Mouse (Mus musculus) limb, embryonic 14.5 days (tissue): ENCODE data around the gene Katnal1. TPM values are rescaled to one million over a fixed set of nuclear protein-coding genes. Genes with fewer than 3 reads are reported as not detected.
A peak's percentile ranks its signal among the peaks of the same experiment; 100 is the strongest.

ENCODE experiments used
- ATAC-seq: fragments of 200-750 bp; cut with Nextera tagmentation; 2 replicates; pipeline ENCODE4 v1.8.0; 2017; ENCODE audit warnings: low read depth, moderate number of reproducible peaks, moderate TSS enrichment; ENCODE audit not compliant: low FRiP score
- DNase-seq: peaks from one replicate; pipeline ENCODE4 v3.0.0-alpha.2; 2015; ENCODE audit warnings: low spot score
- H3K27ac ChIP-seq: fragments of 300-500 bp; sonication (generic); replicated peaks from 2 replicates; pipeline ENCODE4 v1.5.1; 2014; ENCODE audit warnings: low read depth, mild to moderate bottlenecking, low read length, moderate library complexity, mixed read lengths
- H3K27me3 ChIP-seq: fragments of 300-500 bp; sonication (generic); 2 replicates; pipeline ENCODE4 v1.6.1; 2014; ENCODE audit warnings: low read length, mixed read lengths; ENCODE audit not compliant: control insufficient read depth, insufficient read depth
- H3K36me3 ChIP-seq: fragments of 300-500 bp; sonication (generic); 2 replicates; pipeline ENCODE4 v1.6.1; 2014; ENCODE audit warnings: mild to moderate bottlenecking, low read length, moderate library complexity, mixed read lengths; ENCODE audit not compliant: control insufficient read depth, insufficient read depth
- H3K4me1 ChIP-seq: fragments of 300-500 bp; sonication (generic); 2 replicates; pipeline ENCODE4 v1.6.1; 2014; ENCODE audit warnings: antibody characterized with exemption, low read length, mixed read lengths; ENCODE audit not compliant: control insufficient read depth, insufficient read depth
- H3K4me2 ChIP-seq: fragments of 300-500 bp; sonication (generic); replicated peaks from 2 replicates; pipeline ENCODE4 v1.6.1; 2014; ENCODE audit warnings: low read depth, mild to moderate bottlenecking, low read length, moderate library complexity; ENCODE audit not compliant: severe bottlenecking
- H3K4me3 ChIP-seq: fragments of 300-500 bp; sonication (generic); replicated peaks from 2 replicates; pipeline ENCODE4 v1.5.1; 2014; ENCODE audit warnings: low read length
- H3K9ac ChIP-seq: fragments of 300-500 bp; sonication (generic); 2 replicates; pipeline ENCODE4 v1.6.1; 2014; ENCODE audit warnings: mild to moderate bottlenecking, low read depth, low read length, moderate library complexity; ENCODE audit not compliant: severe bottlenecking
- H3K9me3 ChIP-seq: fragments of 300-500 bp; sonication (generic); 2 replicates; pipeline ENCODE4 v1.6.1; 2016; ENCODE audit warnings: low read length; ENCODE audit not compliant: control insufficient read depth
- POLR2A ChIP-seq: fragments of 200-500 bp; IDR thresholded peaks from 2 replicates; pipeline ENCODE4 v1.8.0; 2012; ENCODE audit warnings: inconsistent platforms, mild to moderate bottlenecking, moderate library complexity, borderline replicate concordance; ENCODE audit not compliant: insufficient read depth, insufficient read length; ENCODE audit errors: extremely low read depth
- WGBS: fragments of 180-500 bp; shearing (Covaris S2); extraction: QIAGEN DNeasy Blood & Tissue Kit; methylation state at CpG from one replicate; pipeline ENCODE4 v1.1.7; 2014; 5-methylcytosine and 5-hydroxymethylcytosine counted together
- polyA plus RNA-seq, 2 experiments: library from polyadenylated mRNA; depleted of rRNA in 1 of 2; stranded (reverse) in 1 of 2; unstranded in 1 of 2; fragments of >200 nt; fragmentation: Nextera tagmentation in 1 of 2; extraction: Ambion mirVana in 1 of 2; gene quantifications; 2 replicates each; pipeline versions ENCODE4 v1.2.1 to v1.2.3; 2012 to 2014

Gene Katnal1
- polyA plus RNA-seq, 2 experiments = 12.9 to 13.3 TPM

DNA sequence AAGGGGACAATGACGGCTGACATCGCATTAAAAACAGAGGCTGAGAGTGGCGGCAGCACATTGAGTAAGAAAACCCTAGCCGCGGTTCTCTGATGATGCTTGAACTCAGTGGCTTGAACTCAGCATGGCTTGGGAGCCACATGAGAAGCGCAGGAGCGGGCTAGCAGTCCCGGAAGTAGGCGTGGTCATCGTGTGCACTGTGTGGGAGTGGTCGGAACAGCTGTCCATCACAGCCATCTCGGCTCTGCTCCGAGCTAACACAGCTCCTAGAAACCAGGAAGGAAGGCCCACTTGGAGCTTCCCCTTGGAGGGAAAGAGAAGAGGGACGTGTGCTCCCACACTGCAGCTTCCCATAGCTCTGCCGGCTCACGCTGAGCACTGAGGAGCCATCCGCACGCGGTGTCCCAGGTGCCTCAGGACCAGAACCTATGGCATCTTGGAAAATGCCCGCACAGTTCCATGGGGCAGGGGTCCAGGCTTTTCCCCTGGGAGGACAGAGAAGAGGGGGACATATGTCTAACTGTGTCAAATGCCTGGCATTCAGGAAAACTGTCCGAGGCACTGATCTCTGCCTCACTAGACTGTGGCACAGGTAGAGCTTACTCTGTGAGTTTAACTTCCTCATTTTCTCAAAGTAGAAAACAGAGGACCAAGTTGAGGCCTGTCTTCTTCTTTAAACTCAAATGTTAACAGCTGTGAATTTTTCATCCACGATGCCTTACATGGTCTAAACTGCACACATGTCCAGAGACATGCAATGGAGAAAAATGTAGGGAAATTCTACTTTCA, 43.1 kb downstream of the Katnal1 start:
- H3K27me3 ChIP-seq = no peaks in the 10 kb centered on the region
- peaks cover 51% of the 10 kb centered on the region for H3K36me3 ChIP-seq
- DNase-seq (peak; percentile 63), ATAC-seq (peak; percentile 67)
- H3K4me1 ChIP-seq = no peaks in the 10 kb centered on the region
- H3K9me3 ChIP-seq = no peaks in the 10 kb centered on the region
- TF ChIP-seq POLR2A = no peak
- no peak overlapping the region for H3K4me3 ChIP-seq
- no peak overlapping the region for H3K27ac ChIP-seq
- H3K4me2 ChIP-seq = no peak overlapping the region
- no peak overlapping the region for H3K9ac ChIP-seq
- 35% methylated on average over 22 of the region's 22 CpGs for WGBS

- WGBS = 87% methylated on average over 8 of the region's 8 CpGs
- Histone ChIP-seq H3K36me3 (peaks cover 49% of the 10 kb centered on the region), H3K9ac (no peak overlapping the region), H3K27me3 (no peaks in the 10 kb centered on the region), H3K9me3 (no peaks in the 10 kb centered on the region), H3K4me1 (no peaks in the 10 kb centered on the region), H3K4me3 (no peak overlapping the region), H3K4me2 (no peak overlapping the region), H3K27ac (no peak overlapping the region)
- no peak for ATAC-seq
- TF ChIP-seq POLR2A = no peak
- no peak for DNase-seq
These were observed 45.4 kb downstream of the Katnal1 start for GRCm38 (mm10) chr5:148883671-148884070.

GRCm38 (mm10) chr5:148879218-148879617, 49.9 kb downstream of the Katnal1 start:
- Histone ChIP-seq H3K4me3 (no peak overlapping the region), H3K27me3 (no peaks in the 10 kb centered on the region), H3K27ac (no peak overlapping the region), H3K9me3 (no peaks in the 10 kb centered on the region), H3K36me3 (peaks cover 62% of the 10 kb centered on the region), H3K4me1 (no peaks in the 10 kb centered on the region), H3K4me2 (no peak overlapping the region), H3K9ac (no peak overlapping the region)
- 71% methylated on average over 6 of the region's 6 CpGs for WGBS
- no peak for ATAC-seq
- no peak for DNase-seq
- TF ChIP-seq POLR2A = no peak

DNA sequence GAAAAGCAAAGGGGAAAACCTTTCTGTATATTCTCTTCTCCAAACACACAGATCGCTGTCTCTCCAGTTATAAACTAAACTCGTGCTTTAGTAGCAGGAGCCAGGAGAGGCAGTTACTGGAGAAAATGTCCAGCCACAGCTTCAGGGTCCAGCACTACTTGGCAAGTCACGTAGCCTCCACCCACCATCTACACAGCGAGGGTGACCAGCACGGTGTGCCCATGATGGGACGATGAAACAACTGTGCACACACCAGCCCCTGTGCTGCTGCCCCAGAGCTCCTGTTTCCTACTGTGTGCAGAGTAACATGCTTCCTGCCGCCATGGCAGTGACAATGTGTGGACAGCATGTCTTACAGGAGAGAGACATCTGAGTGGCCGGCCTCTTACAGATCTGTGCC, 56.0 kb downstream of the Katnal1 start:
- H3K4me2 ChIP-seq = no peak overlapping the region
- no peaks in the 10 kb centered on the region for H3K4me1 ChIP-seq
- H3K36me3 ChIP-seq = peaks cover 45% of the 10 kb centered on the region
- no peaks in the 10 kb centered on the region for H3K9me3 ChIP-seq
- no peak for ATAC-seq
- no peak overlapping the region for H3K9ac ChIP-seq
- no peaks in the 10 kb centered on the region for H3K27me3 ChIP-seq
- TF ChIP-seq POLR2A = no peak
- H3K27ac ChIP-seq = no peak overlapping the region
- DNase-seq = no peak
- WGBS = 84% methylated on average over 8 of the region's 8 CpGs
- H3K4me3 ChIP-seq = no peak overlapping the region

- peaks cover 17% of the 10 kb centered on the region for H3K36me3 ChIP-seq
- no peak overlapping the region for H3K27ac ChIP-seq
- 53% methylated on average over 3 of the region's 3 CpGs for WGBS
- no peak overlapping the region for H3K4me3 ChIP-seq
- no peak overlapping the region for H3K9ac ChIP-seq
- H3K27me3 ChIP-seq = no peaks in the 10 kb centered on the region
- H3K4me1 ChIP-seq = no peaks in the 10 kb centered on the region
- no peak overlapping the region for H3K4me2 ChIP-seq
- no peak for DNase-seq
- ATAC-seq = no peak
- H3K9me3 ChIP-seq = no peaks in the 10 kb centered on the region
- TF ChIP-seq POLR2A = no peak
These were observed 59.5 kb downstream of the Katnal1 start for GRCm38 (mm10) chr5:148869583-148869982.
